Mouse (Mus musculus) cerebellum, adult (tissue): ENCODE results near the gene Hspa12b.

ENCODE experiments used
- ATAC-seq: cut with Nextera tagmentation; 2 replicates; pipeline ENCODE4 v1.9.2; 2017; ENCODE audit warnings: mild to moderate bottlenecking, moderate library complexity, mixed read lengths; ENCODE audit not compliant: insufficient number of reproducible peaks, low FRiP score, low TSS enrichment

Hspa12b gene

GRCm38 (mm10) chr2:131128636-131129157 is 1.6 kb downstream of the Hspa12b start:
- ATAC-seq, result no peak

DNA sequence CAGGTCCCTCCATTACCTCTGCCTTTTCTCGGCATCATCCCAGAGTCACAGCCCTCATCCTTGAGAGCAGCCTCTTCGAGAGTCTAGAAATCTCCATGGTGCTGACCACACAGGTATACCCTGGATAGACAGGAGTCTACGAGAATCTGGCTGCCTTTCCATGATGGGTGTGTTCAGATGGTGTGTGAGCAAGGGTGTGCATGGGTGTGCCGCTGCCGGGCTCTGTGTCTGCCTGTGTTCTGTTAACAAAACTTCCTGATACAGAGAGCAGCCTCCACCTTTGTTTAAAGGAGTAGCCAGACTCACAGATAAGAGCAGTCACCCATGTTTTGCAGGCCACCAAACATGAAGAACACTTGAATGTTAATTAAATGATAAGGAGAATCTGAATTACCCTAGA is 2.8 kb downstream of the Hspa12b start:
- no peak for ATAC-seq

GRCm38 (mm10) chr2:131130849-131131248 is 3.8 kb downstream of the Hspa12b start:
- ATAC-seq, result no peak

GRCm38 (mm10) chr2:131132111-131132888 is 5.2 kb downstream of the Hspa12b start:
- ATAC-seq, result no peak

GRCm38 (mm10) chr2:131132930-131133547 is 6.0 kb downstream of the Hspa12b start, which contains the start of gene Gm11037:
TSS of gene Gm11037 (plus strand) at chr2:131133497.
- no peak for ATAC-seq

DNA sequence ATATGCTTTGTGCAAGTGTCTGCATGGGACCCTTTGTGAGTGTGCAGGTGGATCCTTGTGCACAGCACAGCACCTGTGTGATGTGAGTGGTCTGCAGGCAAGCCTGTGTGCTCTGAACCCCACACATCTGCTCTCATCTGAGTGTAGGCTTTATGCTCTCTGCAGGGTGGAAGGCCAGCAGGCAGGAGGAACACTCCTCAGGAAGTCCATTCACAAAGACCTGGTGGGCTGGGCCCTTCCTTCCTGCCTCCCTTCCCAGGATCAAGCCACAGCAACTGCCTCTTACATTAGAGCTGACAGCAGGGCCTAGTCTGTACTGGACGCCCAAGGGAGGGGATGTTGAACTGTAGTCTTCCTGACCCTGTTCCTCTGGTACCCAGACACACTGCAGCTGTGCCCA is 7.3 kb downstream of the Hspa12b start:
- ATAC-seq, result no peak

DNA sequence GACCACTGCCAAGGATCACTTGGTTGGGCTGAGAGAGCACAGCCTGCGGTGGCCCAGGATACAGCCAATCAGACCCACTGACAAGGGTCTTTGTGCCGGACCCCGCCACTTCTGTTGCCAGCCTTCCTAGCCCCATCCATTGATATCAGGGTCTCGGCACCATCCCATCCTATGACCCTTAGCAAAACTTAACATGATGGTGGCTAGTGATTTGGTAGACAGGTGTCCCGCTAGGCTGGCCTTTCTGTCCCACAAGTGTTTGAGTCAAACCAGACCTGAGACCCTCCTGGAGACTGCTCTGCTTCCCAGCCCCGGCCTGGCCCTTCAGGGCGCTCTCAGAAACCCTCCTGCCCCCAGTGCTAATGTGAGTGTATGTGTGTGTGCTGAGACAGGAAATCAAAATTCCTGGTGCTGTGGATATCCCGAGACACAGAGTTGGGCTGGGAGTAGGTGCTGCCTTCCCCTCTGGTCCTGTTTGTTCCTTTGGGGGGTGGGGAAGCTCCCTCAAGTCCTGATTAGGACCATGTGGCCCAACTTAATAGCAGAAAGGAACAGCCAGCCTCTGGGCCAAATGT is 7.8 kb downstream of the Hspa12b start:
- no peak for ATAC-seq

DNA sequence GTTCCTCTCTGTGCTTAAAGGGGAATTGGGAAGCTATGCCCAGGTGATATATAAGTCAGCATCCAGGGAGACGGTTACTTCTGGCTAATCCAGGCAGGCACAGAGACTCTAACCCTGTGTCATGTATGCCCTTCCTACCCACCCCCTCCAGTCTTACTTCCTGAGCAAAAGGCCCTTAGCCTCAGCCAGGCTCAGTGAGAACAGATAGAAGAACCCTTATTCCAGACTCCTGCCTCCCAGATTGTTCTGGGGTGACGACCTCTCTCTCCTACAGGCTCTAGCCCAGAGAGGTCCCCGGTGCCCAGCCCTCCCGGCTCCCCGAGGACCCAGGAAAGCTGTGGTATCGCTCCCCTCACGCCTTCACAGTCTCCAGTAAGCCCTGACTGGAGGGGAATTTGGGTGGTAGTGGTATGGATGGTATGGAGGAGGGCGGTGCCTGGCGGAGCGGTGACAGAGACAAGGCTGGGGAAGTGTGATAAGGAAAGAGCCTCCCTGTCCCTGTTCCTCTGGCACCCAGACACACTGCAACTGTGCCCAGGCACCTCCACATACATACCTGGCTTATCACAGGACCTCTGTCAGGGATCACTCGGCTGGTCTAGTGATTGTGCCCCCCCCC is 8.6 kb downstream of the Hspa12b start:
- no peak for ATAC-seq

DNA sequence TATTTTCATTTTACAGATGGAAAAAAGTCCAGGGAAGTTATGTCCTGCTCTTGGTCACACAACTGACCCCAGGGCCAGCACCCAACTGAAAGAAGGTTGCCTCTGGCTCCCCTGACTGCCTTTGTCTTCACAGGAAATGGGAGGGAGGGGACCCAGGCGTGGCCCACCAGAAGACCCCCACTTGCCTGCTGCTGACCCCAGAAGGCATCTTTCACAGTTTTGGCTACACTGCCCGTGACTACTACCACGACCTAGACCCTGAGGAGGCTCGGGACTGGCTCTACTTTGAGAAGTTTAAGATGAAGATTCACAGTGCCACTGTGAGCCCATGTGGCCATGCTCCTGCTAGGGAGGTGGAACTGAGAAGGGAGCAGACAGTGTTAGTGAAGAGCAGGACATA is 11.2 kb downstream of the Hspa12b start:
- ATAC-seq, result no peak

DNA sequence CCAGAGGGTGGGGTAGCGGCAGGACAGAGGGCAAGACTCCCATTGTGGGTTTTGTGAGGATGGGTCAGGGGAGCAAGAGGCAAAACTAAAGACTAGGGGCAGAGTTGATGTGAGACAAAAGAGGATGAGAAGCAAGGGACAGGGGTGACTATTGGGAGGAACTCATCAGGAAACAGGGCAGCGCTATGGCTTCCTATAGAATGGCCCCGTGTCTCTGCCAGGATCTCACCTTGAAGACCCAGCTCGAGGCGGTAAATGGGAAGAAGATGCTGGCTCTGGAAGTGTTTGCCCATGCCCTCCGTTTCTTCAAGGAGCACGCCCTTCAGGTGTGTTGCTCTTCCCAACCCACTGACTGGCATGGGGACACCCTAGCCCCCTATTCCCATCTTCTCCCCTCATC is 11.7 kb downstream of the Hspa12b start:
- no peak for ATAC-seq

DNA sequence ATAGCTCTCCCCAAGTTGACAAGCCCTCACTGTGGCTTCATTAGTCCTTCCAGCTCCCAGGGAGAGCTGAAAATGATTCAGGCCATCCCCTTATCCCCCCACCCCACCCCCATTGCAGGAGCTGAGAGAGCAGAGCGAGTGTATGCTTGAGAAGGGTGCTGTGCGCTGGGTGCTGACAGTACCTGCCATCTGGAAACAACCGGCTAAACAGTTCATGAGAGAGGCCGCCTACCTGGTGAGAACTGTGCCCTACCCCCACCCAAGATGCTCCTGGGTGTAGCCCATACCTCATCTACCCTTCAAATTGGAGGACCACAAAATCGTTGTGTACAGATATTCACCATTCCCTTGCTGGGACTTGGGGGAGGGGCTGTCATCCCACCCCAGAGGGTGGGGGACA is 12.2 kb downstream of the Hspa12b start:
- ATAC-seq, result no peak

DNA sequence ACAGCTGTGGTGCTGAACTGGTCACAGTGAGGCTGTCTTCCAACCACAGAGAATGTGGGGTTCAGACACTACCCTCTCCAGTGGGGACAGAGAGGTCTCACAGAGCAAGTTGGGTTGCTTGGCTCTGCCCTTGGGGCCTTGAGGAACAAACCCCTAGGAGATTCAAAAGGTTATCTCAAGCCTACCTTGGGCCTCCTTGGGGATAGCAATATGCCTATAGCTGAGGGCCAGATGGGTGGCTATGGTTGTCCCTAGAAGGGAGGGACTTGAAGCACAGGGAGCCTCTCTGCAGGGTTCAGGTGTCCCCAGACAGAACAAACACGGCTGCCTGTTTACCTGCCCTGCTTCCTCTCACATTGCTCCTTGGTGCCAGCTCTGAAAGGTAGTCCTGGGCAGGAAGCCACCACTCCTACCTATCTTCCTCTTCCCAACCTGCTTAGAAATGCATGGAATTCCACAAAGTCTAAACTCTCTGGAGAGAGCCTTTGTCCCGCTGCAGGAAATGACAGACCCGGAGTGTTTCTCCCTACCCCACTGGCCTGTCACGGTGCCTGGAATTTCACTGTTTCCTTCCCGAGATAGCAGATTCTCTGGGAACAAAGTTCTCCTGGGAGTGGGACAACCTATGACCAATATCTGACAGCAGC is 12.9 kb downstream of the Hspa12b start:
- ATAC-seq, result no peak

GRCm38 (mm10) chr2:131140533-131140905 is 13.4 kb downstream of the Hspa12b start:
- ATAC-seq, result no peak

DNA sequence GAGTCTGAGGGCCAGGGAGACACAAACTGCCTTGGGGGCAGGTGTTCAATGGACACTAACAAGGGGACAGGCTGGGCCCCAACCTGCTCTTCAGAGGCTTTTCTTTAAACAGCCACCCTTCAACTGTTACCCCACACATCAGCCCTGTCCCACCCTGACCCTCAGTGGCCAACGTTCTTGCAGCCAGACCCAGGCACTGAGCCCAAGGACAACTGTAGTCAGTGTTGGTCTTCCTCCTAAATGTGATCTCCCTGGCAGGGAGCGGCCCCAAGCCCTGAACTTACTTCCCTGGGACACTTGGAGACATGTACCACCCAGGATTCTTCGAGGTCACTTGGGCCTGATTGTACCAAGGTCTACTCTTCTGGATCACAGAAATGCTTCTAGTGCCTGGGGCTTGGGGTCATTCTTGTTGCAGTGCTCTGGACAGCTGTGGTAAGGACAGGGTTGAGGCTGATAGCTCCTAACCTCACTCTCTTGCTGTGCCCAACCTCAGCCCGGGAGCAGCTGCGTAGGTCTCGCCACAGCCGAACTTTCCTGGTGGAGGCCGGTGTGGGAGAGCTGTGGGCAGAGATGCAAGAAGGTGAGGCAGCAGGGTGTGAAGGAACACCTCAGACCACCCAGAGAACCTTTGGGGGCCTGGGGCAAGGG is 14.4 kb downstream of the Hspa12b start:
- no peak for ATAC-seq

GRCm38 (mm10) chr2:131142592-131142991 is 15.5 kb downstream of the Hspa12b start:
- no peak for ATAC-seq

- ATAC-seq, result no peak
Measured at GRCm38 (mm10) chr2:131143007-131143780, 16.1 kb downstream of the Hspa12b start.

DNA sequence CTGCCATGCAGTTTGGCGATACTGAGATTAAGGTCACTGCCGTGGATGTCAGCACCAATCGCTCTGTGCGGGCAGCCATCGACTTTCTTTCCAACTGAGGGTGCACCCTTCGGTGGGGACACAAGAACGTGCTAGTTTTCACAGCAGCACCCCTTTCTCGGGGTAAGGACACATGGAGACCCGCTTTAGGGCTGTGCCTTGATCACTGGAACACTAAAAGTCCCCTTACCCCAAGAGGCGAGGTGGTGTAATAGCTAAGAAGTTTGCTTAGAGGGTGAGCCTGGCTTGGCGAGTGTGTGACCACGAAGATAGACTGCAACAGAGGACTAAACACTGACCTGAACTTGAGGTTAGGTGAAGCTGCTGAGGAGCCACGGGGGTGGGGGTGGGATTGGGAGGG is 18.0 kb downstream of the Hspa12b start:
- no peak for ATAC-seq

DNA sequence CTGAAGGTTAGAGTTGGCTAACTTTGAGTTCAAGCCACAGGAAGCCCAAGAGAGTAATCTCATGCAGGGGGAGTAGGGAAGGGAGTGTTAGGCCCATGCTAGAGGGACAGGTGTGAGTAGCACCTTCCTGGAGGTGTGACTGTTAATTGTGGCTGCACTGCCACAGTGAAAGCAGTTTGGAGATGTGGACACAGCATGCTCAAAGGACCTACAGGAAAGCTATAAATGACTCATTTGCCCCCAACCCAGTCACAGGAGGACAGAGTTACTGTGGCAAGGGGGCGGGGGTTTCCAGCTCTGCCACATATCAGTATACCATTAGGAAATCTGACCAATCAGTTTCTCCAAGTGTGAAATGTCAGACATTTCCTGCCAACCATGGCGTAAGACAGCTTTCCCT is 18.5 kb downstream of the Hspa12b start:
- no peak for ATAC-seq
